ENCODE assay signal across 15 mouse cellular contexts in the genomic region with DNA sequence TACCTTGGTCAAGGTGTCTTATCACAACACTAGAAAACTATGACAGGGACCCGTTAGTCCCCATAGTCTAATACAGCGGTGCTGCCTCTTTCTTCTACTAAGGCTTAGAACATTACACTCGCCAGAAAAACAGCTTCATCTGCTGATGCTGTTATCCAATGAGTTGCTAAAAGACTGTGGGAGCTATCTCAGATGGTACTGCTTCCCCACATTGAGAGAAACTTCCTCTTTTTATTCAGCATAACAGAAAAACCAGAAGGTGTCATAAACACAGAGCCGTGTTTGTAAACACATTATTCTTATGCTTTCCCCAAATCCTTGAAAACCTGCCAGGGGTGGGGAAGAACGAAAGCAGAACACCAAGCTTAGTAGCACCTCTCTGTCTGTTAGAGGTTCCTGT.
"Had no signal": no experiment of that assay in that cellular context is flagged by ENCODE, and none has a peak within 500 bp of the region (broad histone marks: within the 10 kb centered on the region; RNA-seq: fewer than 3 reads in every experiment).

No protein-coding gene starts in this region.

- H3K4me1 ChIP-seq: midbrain, embryonic 10.5 days; midbrain, embryonic 12.5 days; neural tube, embryonic 13.5 days; neural tube, embryonic 15.5 days had no signal

- DNase-seq: lung, adult 18-20 months; lung, embryonic 14.5 days; lung, postnatal 10 days; lung, postnatal 4 days; midbrain, embryonic 14.5 days; right cerebral cortex, postnatal 14 days; thymus, adult 18-20 months; thymus, postnatal 25 days had no signal

- ATAC-seq: midbrain, embryonic 16.5 days had no signal

- H3K27ac ChIP-seq: liver, embryonic 14.5 days; midbrain, embryonic 10.5 days; midbrain, embryonic 12.5 days; neural tube, embryonic 13.5 days; neural tube, embryonic 15.5 days had no signal

- H3K27me3 ChIP-seq: midbrain, embryonic 12.5 days; neural tube, embryonic 13.5 days; neural tube, embryonic 15.5 days had no signal

- H3K36me3 ChIP-seq: midbrain, embryonic 10.5 days; midbrain, embryonic 12.5 days; neural tube, embryonic 13.5 days; neural tube, embryonic 15.5 days had no signal

- H3K4me3 ChIP-seq: midbrain, embryonic 10.5 days; midbrain, embryonic 12.5 days; myocyte; neural tube, embryonic 13.5 days; neural tube, embryonic 15.5 days had no signal
